Mouse (Mus musculus) thymus, postnatal 4 days (tissue): ENCODE results near the gene Itga6.
"Not testable (repeated sequence)": the region's sequence is repeated elsewhere in the genome, so short reads cannot be mapped to it uniquely, and the experiment has no call there.

ENCODE experiments used
- DNase-seq: peaks from one replicate; pipeline ENCODE4 v3.0.0; 2021

Gene Itga6

DNA sequence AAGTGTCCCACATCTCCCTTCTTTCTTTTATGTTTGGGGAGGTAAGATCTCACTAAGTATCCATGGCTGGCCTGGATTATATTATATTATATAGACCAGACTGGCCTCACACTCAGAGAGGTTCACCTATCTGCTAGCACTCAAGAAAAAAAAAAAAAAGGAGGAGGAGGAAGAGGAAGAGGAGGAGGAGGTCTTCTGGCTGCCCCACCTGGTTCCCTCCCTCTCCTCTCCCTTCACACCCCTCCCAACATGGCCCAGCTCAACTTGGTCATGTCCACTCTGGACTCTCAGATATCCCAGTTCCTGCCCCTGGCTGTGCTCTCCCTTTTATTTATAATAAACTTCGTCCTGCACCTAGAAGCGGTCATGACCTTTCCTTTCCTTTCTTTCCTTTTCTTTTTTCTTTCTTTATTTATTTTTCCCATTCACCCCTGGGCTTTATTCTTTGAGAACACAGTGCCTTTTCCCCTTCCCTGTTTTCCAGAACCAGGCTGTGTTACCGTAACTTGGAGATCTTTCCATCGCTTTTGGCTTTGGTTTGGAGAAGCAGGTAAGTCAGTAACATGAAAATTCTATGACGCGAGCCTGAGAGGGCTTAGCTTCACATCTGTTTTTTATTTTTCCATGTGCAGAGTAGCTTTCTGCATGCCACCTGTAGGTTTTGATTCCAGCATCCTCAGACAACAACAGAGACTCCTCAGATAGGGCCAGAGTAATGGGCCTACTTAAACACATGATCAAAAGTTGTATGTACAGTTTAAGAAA, at the start of gene Itga6:
Itga6 (plus strand) TSS at position 7 of the 765 bp plus-strand sequence.
- DNase-seq: no peak

DNA sequence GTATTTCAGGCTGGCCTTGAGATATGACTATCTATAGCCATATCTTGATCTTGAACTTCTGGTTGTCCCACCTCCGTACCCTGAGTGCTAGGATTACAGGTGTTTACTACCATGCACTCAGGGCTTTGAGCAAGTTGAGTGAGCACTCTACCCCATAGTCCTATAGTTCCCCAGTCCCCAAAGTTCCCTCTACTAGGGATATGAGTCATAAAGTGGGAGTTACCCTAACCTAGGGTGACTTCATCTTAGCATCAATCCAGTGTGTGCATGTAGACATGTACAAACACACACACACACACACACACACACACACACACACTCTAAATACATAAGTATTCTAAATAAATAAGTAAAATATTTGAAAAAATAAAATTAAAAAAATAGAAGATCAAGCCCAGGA, 48.6 kb upstream of the Itga6 start:
- no peak for DNase-seq

DNA sequence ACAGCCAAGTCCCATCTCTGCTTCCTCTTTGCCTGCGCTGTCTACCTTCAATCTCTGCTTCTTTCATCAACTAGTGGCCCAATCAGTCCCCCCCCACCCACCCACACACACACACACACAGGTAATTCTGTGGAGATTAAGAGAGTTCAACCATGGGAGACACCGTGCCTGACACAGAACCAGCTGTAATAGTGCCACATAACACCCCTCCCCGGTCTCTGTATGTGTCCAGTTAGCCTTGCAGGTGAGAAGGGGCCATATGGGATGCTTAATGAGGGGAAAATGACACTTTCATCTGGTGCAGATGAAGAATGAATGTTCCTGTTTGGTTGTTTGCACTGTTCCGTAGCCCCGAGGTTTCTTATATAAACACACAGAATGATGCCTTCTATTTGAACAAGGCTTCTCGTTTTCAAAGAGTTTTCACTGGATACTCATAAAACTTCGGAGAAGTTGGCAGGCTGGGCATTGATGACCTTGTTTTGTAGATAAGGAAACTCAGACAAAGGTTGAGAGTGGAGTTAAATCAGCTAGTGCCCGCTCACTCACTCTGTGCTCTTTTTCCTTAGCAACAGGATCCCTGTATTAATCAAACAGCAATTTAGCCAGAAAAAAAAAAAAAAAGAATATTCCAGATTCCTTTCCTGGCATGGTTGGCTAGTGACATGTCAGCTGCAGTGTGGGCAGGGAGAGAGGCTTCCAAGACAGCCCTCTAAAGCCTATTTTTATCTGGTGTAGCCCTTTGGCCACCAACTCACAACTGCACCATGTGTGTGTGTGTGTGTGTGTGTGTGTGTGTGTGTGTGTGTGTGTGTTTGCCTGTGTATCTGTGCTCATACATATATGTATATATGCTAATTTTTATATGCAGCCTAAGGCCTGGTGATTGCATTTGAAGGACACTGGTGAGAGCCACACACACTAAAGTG, 47.7 kb upstream of the Itga6 start:
- DNase-seq: no peak

DNA sequence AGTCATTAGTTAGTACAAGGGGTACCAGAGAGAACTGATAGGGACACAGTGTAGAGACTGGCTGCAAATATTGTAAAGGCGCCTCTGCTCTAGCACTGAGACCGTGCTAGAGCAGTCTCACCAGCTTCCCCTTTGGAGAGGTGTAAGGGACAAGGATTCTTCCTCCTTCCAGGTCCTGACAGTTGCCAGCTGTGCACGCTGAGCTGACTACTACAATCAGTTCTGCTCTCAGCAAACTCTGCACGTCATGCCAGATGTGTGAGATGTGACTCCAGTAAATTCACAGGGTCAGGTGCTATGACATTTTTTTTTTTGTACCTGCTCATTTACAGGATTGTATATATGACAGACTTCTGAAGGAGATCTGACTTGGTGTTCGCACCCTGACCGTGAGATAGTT, 47.0 kb upstream of the Itga6 start:
- no peak for DNase-seq

DNA sequence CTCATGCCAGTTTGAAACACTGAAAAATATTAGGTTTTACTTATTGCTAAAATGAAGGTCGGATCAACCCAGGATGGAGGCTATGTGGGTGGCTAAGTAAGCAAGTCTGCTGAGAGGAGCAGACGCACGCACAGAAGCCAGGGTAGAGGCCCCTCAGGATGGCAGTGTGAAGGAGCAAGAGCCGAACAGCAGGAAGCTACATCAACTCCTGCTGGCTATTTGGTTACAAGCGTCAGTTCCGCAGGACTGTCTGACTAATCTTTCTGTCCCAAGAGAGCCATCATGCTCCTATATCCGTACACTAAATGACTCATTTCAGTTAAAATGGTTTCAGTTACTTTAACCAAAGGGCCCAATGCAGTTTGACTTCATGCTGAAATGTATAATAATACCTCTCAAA, 46.5 kb upstream of the Itga6 start:
- DNase-seq: no peak

DNA sequence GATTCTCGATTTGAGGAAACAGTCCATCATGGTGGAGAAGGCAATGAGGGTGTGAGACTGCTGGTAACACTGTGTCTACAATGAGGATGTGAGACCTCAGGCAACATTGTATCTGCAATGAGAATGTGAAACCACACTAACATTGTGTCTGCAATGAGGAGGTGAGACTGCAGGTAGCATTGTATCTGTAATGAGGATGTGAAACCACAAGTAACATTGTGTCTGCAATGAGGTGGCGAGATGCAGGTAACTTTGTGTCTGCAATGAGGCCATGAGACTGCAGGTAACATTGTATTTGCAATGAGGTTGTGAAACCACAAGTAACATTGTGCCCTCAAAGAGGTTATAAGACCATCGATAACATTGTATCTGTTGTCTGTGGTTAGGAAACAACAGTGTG, 44.1 kb upstream of the Itga6 start:
- DNase-seq: no peak

DNA sequence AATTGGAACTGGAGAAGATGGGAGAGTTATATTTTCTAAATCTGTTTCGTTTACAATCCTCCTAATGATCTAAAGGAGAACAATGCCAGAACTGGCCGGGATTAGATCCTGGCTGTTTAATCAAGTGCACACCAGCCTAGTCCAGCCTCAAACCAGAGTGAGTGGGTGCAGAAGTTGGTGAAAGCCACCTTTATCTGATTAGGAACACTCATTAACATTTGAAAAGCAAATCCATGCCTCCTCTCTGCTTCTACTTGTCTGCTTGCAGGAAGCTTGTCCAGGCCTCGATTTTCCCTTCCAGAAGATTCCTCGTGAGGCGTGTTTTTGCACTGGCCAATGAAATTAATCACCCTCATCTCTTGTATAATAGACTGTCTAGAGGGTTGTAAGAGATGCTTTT, 41.1 kb upstream of the Itga6 start:
- no peak for DNase-seq

DNA sequence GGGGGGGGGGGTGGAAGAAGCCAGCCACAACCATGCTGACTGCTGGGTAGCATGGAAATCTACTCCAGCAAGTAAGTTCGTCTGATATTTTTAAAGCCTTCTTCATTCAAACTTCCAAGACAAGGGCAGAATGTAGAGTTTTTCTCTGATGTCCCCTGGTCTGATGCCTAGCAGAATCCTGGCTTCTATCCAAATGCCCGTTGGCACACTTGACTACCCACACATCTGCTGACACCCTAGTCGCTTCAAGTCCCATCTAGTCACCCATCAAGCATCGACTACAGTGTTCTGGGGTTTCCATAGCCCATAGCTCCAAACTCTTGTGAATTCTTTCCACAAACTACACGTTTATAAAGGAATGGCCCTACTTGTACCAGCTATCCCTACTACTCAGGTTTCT, 36.5 kb upstream of the Itga6 start:
- DNase-seq: no peak

DNA sequence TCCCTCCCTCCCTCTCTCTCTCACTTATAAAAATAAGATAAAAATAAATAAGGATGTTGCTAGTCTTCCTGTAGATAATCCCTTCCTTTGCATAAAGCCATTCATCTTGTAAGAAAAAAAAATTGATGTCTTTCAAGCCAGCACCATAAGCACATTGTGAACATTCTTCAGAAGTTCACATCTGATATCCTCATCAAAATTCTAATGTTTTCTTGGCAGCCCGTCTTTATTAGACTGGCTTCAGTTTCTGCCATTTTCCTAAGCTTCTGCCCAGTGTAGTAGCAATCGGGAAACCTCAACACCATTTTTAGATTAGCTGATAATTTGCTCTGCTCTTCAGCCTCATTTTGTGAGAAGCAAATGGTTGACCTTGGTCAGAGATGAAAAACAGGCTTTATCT, 33.8 kb upstream of the Itga6 start:
- no peak for DNase-seq

DNA sequence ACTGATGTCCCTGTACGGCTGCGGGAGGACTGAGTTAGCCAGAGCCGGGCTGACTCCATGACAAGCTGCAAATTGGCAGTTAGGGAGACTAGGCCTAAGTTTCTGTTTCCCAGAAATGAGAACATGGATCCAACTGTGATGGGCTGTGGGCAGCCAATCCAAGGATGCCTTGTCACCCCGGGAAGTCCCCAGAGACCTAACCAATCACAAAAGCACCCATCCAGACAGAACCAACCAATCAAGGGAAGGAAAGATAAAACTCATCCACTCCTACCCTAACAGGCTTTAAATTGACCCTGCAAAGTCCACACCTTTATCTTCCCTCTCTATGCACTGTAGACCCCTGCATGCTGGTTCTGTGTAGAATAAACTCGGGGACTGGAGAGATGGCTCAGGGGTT, 31.0 kb upstream of the Itga6 start:
- no peak for DNase-seq

DNA sequence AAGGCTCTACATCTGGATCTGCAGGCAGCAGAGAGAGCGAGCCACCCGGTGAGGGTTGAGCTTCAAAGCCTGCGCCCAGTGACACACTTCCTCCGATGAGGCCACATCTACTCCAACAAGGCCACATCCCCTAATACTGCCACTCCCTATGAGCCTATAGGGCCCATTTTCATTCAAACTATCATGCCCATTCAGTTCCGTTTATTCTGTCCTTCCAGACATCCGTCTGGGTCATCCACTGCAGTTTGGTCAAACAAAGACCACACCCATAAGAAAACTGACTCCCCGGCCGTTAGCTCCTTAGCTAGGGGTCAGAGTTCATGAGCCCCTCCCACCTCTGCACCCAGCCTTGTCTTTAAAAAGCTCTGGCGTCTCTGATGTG, 26.4 kb upstream of the Itga6 start:
- DNase-seq: no peak

DNA sequence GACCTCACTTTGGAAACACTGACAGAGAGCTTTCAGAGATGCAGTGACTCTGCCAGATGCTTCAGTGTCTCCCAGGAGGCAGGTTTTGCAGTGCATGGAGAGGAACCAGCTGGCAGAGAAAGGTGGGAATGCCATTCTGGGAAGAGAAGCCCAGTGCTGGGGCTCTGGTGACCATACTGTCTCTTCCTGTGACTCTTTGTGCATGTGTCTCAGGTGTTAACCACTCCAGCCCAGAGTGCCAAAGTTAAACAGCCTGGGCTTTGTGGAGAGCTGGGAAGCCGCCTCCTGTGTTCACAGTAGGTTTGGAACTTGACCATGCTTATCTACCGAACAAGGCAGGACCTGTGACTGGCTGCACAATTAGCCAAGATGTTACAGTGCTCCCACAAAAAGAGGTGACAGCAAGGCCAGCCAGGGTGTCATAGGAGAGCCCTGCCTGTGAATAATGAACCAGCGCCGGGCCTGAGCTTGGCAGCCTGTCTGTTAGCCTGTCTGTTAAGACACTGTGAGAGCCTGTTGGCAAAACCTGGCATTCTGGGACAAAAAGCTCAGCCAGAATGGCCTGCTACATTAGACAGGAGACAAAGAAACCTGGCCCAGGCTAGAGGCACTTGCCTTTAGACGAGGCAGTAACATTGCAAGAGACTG, 25.9 kb upstream of the Itga6 start:
- DNase-seq: no peak

DNA sequence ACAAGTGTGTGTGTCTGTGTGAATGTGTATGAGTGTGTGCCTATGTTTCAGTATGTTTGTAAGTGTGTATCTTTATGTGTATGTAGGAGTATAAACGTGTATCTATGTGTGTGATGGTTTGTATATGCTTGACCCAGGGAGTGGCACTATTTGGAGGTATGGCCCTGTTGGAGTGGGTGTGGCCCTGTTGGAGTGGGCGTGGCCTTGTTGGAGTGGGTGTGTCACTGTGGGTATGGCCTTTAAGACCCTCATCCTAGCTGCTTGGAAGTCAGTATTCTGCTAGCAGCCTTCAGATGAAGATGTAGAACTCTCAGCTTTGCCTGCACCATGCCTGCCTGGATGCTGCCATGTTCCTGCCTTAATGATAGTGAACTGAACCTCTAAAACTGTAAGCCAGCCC, 24.9 kb upstream of the Itga6 start:
- DNase-seq: not testable (repeated sequence)

DNA sequence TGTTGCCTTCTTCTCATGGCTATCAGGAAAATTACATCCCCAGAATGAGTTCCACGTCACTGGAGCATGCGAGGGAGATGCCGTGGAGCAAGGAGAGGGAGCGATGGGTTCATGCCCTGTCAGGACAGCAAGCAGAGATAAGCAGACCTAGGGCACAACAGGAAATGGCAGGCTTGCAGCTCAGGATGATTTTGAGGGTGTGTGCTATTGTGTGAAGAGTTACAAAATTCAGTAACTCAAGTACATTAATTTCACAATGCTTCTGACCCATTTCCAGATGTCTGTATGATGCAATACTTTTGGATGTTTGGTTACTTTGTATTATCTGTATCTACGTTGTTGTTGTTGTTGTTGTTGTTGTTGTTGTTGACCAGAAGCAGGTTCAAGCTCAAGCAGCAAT, 22.5 kb upstream of the Itga6 start:
- DNase-seq: no peak

DNA sequence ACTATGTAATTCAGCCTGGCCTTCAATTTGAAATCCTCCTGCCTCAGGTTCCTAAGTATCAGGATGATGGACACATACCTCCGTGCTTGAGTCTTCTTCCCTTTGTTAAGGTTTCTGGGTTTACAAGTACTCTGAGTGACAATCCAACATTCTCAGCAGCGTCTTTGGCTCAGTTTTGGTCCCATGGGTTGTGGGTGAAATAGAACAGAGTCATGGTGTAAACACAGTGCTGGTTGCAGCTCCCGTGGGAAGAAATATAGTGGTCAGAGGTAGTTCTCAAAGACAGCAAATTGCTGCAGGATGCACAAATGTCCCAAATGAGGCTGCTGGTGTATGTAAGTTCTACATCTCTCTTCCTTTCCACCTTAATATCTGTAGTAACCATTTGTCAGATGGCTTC, 21.8 kb upstream of the Itga6 start:
- DNase-seq: no peak

DNA sequence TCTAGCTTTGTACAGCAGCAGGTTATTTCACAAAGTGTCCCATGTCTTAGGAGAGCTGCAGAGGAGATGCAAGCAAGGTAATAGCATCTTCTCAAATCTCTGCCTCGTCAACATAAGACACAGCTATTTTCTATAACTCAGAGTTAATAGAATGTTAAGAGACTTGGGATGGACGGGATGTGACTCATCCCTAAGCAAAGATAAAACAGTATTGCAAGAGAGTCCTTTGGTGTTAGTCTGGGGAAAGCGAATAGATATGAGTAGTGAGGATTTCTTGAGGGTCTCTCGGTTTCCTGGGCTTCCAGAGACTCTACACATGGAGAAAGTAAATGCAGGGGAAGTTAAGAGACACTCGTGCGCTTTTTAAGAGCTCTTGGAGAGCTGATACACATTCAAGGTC, 21.4 kb upstream of the Itga6 start:
- DNase-seq: no peak

DNA sequence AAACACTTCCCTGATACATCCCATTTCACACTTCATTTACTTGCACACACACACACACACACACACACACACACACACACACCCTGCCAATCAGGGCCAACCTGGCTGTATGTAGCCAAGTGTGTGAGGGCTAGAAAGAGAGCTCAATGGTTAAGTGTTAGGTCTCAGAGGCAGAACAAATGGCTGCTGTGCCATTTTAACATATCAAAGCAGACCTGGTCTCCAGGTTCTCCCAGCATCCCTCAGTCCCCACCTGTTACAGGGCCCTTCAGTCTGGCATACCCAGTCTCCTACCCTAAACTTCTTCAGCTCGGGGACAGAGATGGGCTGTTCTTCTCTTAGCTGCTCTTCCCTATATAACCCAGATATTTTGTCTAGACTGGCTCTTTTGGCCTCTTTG, 20.0 kb upstream of the Itga6 start:
- no peak for DNase-seq

DNA sequence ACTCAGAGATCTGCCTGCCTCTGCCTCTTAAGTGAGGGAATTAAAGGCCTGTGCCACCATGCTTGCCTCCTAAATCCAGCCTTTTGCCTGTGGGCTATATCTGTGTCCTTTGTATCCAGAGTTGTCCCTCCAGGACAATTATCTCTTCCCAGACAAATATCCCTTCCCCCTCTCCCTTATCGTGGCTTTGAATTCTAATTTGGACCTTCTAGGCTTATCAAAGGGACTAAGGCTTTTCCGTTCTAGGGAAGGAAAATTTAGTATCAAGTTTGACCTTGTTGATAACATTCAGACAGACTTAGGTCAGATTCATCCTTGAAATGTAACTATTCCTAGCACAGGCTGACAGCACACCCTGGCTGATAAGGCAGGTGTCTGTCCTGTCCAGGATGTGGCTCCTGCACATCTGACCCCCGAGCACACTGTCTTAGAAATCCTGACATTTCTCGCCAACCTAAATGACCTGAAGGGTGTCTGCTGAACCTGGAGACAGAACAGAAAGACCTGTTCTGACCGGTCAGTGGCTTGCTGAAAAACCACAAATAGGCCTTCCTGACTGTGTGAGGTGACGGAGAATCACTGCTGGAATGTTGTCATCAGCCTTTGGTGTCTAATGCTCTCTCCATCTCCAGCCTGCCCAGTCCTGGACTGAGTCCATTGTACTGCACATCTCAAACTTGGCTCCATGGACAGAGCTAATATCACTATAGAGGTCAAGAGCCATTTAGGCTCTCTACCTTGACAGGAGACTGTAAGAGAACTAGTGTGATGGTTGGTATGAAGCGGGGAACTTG, 18.3 kb upstream of the Itga6 start:
- DNase-seq: no peak

DNA sequence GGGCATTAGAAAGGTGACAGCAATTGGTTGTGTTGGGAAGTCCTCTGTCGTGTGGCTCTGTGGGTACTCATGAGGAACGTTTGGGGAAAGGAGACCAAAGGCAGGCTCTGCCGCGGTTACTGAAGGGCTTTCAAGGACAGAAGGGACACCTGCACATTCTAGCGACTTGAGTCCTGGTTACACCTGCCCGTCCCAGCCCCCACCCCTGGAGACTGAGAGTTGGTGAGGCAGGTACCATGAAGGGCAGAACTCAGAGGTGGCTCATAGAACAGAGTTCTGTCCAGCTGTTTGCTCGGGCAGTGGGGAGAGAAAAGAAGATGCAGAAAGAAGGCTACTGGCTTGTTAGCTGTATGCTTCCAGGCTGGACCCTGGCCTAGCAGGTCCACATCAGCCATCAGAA, 17.1 kb upstream of the Itga6 start:
- no peak for DNase-seq

DNA sequence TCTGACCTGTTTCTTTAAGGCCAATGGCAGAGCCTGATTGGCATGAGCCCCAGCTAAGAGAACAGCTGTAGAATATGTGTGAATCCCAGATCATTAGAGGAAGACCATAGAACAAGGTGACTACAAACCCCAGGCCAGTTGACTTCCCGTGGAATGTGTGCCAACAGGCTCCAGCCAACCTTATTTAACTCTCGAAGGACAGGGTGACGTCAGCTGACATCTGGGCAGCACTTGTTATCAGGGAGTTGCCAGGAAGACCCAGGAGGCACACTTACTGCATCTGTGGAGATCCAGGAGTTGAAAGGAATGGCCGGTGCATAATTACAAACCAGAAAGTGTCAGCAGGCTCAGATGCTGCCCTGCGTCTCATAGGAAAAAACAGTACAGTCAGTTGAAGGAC, 16.6 kb upstream of the Itga6 start:
- DNase-seq: no peak

DNA sequence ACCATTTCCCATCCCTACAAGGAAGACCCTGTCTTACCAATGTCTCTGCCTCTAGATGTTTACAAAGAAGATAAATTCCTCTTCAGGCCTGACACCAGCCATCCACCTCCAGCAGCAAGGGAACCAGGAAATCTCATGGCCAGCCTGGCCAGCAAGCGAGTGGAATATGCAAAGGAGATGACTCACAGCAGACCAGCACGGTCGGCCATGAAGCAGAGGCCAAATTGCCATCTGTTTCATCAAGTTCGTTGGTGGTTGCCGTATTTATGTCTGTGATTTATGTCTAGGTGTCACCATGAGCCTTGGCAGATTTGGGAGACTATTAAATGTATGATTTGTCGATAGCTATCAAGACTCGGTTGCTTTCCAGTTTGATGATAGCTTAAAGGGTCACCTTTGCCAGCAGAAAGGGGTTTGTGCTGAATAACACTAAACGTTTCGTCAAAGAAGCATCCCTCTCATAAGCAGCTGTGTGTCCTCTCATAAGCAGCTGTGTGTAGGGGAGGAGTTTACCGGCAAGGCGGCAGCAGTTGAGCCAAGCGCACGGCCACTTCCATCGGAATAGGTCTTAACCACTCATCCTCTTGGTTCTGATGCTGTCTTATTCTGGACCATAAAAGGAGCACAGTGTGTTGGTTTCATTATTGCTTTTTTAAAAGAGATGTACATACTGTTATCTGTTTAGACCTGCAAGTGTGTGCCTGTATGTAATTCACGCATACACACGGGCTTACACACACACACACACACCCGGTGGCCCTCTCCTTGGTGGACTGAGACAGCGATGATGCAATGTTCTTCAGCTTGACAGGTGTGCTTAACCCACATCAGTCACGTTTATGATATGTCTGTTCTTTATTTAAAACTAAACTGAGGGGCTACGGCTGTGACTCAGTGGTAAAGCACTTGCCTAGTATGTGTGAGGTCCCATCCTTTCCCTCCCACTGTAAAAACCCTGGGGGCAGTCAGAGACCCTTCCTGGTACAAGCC, 14.5 kb upstream of the Itga6 start:
- no peak for DNase-seq
